Mouse (Mus musculus) layer of hippocampus, adult 9-10 months (tissue): ENCODE data around the gene Fgd2.
"Not testable (repeated sequence)": the region's sequence is repeated elsewhere in the genome, so short reads cannot be mapped to it uniquely, and the experiment has no call there.

ENCODE experiments used
- DNase-seq: peaks from one replicate; pipeline ENCODE4 v3.0.0; 2022; ENCODE audit warnings: low spot score

Fgd2 gene

DNA sequence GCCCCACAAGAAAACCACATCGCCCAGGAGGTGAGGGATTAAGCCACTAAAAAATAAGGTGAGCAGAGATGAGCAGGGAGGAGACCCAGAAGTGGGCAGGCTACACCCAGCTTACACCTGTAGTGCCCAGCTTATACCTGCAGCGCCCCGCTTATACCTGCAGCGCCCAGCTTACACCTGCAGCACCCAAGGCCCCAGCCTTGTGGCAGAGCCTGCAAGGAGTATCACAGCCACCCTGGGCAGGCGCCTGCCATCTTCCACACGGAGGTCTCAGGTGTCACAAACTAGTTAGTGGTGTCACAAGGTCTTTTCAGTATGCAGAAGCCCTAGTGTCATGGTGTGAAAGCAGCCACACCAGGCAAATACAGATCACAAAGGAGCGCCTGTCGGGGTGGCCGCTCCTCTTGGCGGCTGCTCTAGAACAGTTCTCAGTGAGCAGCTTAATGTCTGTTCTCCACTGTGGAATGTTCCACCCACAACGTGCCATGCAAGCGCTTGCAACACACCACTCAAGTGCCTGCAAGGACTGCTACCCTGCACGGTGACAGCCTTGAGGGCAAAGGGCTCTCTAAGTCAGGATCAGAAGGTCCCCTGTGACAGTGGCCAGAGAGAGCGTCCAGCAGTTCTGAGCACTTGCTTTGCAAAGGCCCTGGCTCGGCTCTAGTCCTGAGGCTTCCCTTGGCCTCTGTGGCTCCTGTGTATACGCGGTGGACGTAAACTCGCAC, 24.3 kb upstream of the Fgd2 start:
- no peak for DNase-seq

DNA sequence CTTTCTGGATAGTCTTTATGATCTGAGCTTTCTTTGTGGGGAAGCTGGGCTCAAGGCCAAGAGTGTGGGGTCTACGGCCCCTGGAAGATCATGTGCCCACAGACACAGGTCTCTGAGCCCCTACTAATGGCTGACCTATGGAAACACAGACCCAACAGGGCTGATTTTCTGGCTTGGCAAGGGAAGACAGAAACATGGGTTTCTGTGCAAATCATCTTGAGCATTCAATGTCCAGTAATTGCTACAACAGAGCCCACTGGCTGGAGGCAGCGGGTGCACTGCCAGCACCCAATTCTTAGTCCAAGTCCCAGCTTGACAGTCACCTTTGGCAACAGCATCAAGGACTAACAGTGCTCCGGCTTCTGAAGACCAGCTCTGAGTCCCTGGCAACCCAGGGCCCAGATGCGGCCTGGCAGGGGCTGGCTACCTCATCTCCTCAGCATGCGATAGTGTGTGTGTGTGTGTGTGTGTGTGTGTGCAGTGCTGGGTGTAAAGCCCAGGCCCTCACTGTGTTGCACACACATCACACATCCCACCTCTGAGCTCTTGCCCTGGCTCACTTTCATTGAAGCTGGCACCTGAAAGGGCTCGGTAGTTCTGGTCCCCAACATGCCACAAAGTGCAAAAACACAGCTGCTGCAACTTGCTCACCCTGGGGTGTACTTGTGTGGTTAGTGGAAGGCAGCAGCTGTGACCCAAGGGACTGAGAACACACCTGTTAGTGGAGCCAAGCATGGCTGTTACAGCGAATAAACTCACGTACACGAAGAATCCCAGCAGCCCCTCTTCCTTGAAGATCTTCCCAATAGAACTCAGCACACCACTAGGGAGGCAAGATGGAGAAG, 22.5 kb upstream of the Fgd2 start:
- DNase-seq: no peak

DNA sequence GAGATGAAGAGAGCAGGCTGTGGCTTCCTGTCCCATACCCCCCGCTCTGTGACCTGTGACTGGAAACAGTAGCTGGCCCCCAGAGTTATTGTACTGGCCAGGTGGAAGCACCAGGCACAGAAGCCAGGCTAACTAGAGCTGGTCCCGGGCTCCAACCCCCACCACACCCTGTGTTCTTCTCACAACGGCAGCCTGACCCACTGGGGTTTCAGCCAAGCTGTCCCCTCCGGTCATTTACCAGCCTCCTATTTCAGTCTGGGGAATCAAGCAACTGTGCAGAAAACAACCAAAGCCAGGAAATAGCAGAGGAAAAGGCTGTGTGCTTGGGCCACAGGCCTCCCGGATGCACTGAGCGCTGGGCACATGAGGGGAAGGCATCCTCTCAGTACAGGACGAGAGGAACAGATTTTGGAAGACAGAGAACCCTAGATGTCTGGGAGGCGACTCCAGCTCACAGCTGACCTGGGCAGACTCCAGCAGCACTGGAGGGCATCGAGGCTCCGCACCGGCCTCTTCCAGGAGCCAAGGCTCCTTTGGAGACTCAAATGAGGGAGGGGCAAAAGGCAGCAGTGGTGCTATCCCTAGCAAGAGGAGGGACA, 21.4 kb upstream of the Fgd2 start:
- DNase-seq: no peak

DNA sequence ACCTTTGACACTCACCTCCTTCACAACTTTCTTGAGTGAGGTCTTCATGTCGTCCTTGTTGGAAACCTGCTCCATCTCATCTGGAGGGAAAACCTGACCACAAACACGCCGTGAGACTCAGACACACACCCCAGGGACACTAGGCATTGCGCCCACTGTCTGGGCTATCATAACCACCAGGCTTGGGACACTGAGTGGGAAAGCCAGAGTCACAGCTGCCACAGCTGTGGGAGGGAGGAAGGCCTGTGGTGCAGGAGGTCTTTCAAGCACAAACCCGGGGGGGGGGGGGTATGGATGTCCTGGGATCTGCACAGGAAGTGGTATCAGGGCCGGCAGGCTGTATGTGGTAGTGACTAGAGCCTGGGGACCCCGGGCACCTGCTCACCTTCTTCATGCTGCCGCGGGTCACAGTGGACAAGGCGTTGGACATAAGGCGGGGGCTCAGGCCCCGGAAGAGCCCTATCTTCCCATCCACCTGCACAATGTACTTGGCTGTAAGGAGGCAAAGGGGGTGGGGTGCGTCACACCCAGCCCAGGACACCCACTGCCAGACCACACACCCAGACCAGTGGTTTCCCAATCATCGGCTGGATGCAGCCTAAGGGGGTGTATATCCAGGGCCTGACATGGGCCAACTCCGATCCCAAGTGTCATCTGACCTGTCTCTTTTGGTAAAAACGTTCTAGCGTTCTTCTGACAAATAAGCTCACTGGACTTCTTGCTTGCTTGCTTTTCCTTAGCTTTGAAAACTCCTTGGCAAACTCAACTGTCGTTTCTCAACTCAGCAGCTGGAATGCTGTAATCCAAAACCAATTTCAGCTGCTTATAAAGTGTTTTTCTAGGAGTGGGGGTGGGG, 20.1 kb upstream of the Fgd2 start:
- DNase-seq: no peak

DNA sequence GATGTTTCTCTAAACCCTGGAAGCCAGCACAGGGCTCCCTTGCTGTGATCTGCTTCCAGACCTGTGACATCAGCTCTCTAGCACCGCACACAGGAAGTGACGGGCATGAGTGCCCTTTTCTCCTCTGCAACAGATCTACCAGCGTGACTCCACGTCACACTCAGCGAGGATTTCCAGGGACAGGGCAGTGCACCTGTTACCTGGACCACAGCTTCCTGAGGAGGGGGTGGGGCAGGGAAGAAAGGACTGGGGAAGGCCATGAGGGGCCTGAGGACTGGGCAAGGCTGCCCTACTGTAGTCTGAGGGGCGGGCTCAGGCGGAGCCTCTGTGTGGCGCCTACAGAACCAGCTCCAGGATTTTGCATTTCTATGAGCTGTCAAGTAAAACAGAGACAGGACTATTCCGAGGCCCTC, 19.1 kb upstream of the Fgd2 start:
- DNase-seq: no peak

DNA sequence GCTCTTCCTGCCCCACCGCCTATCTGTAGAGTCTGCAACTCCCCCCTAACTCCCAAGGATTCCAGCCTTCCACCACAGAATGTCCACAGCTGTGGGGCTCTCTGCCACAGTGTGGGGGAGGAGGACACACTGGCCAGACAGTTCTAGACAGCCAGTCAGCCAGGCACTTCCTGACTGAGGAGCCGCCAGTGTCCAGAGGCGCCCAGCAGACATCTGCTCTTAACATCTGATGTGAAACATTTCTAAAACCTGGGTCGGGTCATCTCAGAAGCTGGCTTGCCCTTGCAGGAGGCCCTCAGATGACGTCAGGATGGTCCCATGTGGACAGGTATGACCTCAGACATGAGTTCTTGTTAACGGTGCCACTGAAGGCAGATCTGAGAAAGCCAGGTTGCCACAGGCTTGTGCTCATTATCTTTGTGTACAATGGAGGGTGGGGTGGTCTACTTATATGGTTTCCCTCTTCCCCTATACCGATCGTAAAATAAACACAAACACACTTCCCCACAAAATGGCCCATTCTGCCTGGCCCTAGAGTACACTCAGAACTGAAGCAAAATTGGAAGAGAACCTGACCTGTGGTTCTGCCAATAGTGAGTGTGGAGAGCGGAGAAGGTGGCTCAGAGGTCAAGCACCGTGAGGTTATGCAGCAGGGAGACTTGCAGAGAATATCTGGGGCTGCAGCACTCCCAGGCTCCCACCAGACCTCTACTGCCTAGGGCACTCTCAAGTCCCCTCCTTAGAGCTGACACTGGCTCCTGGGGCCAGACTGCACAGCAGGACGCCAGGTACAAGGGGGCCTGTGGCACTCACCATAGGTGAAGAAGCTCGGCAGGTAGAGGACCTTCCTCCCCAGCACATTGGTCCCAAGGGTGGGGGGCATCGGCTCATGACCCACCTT, 18.5 kb upstream of the Fgd2 start:
- DNase-seq: no peak

DNA sequence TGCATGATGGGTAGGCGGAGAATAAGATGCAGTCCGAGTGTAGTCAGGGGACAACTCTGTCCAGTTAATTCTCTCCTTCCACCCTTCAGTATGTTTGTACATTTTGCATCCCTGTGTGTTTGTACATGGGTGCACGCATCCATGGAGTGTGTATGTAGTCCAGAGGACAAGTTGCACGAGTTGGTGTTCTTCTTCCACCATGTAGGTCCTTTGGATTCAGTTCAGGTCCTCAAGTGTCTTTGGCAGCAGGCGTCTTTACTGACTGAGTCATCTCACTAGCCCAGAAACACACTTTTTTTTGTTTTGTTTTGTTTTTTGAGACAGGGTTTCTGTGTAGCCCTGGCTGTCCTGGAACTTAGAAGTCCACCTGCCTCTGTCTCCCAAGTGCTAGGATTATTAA, 17.5 kb upstream of the Fgd2 start:
- DNase-seq: no peak

DNA sequence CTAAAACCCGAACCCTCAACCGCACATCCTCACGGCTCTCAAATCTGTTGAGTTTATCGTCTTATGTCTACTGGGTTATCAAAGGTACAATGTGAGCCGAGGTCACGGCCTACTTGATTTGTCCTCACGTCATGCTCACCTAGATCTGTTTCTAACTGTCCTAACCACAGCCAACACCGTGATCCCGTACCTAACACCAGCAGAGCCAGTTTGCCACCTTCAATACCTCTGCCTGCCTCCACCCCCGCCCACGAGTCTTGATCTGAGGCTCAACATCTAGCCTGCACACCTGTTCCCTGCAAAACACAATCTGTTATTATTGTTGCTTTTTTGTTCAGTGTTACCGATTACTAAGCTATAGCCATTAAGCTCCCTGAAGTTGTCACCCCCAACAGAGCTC, 15.4 kb upstream of the Fgd2 start:
- no peak for DNase-seq

DNA sequence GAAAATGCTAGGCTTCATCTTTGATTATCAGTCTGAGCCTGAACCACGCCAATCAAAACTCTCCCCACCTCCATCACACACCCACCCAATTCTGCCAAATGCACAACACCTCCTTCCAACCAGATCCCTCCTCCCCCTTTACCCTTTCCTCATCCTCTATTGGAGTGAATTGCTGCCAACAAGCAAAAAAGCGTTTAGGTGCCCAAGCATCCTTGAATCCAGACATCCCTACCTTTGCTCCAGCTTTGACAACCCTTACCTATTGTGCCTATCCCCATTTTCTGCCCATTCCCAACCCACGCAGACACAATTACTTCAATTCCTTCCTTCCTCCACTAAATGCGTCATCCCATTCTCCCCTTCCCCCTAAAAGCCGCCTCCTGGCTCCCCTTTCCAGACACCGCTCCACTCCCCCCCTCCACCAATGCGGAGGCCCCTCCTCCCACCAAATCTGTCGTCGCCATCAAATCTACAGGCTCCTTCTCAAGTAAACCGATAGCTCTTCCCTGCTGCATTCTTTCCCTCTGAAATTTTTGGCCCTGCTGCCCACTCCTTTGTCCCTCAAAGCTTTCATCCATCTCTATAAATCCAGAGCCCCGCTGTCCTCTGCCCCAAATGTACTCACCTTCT, 14.1 kb upstream of the Fgd2 start:
- no peak for DNase-seq

DNA sequence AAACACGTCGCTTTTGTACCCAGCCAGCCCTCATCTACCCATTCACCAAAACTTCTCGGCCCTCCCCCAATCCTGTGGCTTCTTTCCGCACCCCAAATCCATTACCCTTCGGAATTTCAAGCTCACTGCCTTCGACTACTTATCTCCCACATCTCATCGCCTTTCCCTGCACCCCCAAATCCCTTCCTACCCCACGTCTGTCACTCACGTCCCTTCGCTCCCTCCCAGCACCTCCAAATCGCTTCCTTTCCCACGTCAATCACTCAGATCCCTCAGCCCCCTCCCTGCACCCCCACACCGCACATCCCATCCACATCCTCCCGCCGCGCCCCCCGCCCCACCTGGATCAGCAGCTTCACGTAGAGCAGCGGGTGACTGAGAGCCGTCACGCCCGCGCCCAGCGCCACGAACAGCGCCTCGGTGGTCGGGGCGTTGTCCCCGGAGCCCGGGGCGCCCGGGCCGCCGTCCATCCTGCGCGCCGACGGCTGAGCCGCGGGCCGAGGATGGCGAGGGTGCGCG, 13.5 kb upstream of the Fgd2 start:
- DNase-seq: no peak

DNA sequence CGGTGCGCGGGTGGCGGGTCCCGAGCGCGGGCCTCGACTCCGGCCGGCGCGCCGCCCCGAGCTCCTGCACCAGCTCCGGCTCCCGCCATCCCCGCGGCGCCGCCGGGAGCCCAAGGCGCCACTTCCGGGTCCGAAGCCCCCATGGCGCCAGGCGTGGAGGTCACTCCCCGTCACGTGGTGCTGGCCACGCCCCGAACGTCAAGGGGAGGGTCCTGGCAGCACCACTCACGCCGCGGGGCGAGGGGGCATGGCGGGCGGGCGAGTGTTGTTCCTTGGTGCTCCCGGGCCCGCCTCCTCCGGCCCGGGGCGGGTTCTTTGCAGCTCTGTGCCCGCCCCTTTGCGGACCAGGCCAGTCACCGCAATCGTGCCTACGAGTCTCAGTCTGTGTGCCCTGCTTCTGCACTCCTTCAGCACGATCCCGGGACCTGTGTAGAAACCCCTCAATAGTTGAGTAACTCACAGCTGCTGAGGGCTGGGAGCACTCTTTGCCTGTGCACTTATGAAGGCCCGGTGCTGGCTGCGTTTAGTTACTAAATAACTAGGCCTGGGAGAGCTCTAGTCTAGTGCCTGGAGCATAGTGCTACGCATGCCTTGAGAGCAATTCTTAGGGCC, 13.0 kb upstream of the Fgd2 start, which contains the start of gene Mtch1:
Gene Mtch1 (minus strand): TSS at position 290 of the 612 bp plus-strand sequence.
- DNase-seq: peak; percentile 90

DNA sequence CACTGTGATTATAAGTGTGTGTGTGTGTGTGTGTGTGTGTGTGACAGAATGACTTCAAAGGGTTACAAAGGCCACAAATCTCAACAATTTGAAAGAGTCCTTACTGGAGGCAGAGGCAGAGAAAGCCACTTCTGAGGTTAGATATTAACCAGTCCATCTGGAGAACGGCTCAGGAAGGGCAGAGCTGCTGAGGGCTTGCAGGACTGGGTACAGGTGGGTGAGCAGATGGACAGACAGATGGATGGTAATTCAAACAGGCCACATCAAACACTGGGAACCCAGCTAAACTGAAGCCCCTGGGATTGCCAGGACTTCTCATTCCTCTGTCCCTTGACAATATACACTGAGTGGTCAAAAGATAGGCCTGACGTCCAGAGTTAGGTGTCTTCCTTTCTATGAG, 11.7 kb upstream of the Fgd2 start:
- DNase-seq: no peak

DNA sequence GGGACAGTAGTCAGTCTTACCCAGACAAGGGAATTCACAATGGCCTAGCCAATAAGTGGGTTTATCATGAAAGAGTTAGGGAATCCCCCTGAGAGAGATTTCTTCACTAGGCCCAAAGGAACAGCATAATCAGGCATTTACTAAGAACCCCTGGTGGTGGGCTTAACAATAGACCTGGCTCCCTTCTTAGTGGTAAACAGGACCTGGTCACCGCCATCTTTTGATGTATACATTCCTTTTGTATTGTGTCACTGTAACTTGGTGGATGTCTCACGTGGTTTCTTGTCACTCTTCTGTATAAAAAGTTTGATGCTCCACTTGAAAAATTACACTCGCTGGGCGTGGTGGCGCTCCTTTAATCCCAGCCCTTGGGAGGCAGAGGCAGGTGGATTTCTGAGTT, 9.7 kb upstream of the Fgd2 start:
- not testable (repeated sequence) for DNase-seq

DNA sequence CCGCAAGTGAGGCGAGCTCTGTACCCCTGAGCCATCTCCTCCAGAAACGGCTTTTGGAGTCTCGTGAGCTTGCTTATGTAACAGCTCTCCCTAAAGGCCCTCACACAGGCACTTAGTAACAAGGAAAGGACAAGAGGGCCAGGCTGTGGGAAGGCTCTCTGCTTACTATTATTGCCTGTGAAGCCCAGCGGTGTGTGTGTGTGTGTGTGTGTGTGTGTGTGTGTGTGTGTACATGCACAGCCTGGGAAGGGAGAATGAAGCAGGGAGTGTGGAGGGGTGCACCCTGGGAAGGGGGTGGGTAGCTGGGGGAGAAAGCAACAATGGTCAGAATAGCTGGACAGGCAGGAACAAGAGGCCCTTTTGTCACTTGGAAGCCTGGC, 5.3 kb upstream of the Fgd2 start:
- no peak for DNase-seq

DNA sequence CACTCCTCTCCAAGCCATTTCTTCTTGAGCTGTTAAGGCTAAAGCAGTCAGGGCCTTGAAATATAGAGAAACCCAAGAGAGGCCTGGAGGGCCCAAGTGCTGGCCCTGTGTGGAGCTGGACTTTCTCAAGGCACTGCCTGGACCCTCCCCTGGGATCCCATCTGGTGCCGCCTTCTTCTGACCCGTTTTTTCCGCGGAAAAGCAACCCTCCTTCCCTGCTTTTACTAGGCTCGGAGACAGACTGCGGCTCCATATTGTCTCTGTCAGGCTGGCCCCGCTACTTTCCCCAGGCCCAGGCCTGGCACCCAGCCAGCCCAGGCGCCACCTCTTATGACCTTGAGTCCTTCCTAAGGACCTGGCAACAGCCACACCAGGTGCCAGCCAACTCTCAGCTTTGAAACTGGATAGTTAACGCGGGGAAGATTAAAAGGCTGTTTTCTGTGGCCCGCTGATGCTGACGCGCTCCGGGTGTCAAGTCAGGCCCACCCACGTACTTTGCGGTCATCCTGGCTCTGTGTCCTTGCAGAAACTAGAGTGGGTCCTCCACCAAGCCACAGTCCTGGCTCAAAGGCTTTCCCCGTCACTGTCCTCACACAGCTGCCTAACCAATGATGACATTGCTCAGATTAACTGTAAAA, 4.8 kb upstream of the Fgd2 start:
- no peak for DNase-seq

DNA sequence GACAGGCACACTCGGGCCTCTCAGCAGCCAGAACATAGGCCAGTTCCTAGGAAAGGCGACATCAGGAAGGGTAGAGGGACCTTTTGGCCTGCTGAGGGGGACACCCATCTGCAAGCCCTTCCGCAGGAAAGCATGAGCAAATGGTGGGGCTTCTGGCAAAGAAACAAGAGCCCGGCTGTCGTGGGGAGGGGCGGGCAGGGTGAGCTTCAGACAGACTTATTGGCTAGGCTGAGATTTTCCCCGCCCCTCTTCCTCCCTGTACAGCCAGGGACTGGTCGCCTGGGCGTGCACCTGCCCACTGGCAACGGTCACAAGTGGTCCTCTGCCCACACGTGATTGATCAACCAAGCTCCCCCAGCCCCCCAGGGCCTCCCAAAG, 4.2 kb upstream of the Fgd2 start:
- DNase-seq: no peak

DNA sequence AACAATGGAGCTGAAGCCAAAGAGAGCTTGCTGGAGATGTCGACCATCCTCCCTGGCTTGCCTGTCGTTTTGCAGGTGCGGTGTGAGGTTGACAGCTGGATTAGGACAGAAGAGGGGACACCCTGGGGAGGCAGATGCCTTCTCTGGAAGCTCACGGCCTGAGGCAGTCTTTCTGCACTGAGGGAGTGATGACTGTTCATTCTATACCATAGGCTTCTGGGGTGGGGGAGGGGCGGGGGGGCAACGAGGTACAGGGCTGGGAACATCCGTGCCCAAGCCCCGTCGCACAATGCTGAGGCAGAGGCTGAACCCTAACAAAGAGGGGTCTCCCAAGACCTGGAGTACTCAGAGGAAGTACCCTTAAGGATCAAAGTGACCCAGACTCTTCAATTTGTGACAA, 3.8 kb upstream of the Fgd2 start:
- no peak for DNase-seq

DNA sequence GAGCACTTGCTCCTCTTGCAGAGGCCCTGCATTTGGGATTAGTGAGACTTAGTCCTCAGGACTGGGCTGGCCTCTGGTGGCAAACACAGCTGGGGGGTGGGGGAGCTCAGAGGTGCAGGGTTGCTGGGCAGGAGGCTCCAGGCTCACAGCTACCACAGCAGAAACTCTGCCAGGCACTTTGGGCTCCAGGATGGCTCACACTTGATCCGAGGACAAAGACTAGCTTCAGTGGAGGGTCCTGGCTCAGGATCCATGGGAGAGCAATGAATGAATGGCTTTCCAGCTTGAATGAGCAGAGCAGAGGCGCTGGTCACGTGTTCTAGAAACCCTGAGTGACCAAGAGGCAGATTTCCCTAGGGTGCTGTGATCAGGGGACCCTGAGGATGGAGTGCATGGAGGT, 1.8 kb upstream of the Fgd2 start:
- no peak for DNase-seq

DNA sequence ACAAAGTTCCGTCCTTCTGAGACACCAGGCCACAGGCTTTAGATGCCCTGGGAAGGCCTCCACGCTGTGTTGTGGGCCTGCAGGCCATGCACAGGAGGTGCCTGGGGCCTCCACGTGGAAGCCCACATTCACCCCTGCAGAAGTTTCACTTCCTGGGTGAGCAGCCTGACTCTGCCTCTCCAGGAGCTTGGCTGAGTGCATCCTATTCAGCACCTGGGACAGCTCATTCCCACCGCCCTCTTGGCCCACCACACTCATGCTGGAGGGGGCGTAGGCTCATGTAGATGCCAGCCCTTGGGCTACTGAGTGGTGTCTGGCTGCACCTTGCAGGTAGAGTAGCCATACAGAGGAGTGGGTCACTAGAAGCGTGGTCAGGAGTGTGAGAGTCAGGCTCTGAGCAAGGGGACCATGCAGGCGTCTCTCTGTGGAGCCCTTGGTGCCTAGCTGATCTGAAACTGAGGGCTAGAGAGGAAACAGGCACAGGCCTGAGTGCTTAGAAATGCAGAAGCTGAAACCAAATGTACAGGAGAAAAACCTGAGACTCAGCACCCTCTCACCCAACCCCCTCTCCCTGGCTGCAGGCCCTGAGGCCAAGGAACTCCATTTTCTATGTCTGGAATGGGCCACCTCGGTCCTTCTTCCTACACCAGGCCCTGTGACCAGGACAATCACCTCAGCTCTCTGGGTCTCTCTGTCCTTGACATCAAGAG, 1.4 kb downstream of the Fgd2 start:
- DNase-seq: no peak
